Mouse (Mus musculus) limb, embryonic 12.5 days (tissue): ENCODE data around the gene Cdv3. TPM values are rescaled to one million over a fixed set of nuclear protein-coding genes. Genes with fewer than 3 reads are reported as not detected.
"Not testable (repeated sequence)": the region's sequence is repeated elsewhere in the genome, so short reads cannot be mapped to it uniquely, and the experiment has no call there.

Experiments used
- ATAC-seq: fragments of 200-750 bp; cut with Nextera tagmentation; 2 replicates; pipeline ENCODE4 v1.8.0; 2017; ENCODE audit warnings: low read depth, moderate TSS enrichment; ENCODE audit not compliant: insufficient number of reproducible peaks, insufficient read depth, low FRiP score, low TSS enrichment
- H3K27ac ChIP-seq: fragments of 300-500 bp; sonication (generic); 2 replicates; pipeline ENCODE4 v1.5.1; 2016; ENCODE audit warnings: mild to moderate bottlenecking, moderate library complexity
- H3K27me3 ChIP-seq: fragments of 300-500 bp; sonication (generic); 2 replicates; pipeline ENCODE4 v1.6.1; 2016; ENCODE audit warnings: mild to moderate bottlenecking, moderate library complexity
- H3K36me3 ChIP-seq: fragments of 300-500 bp; sonication (generic); 2 replicates; pipeline ENCODE4 v1.6.1; 2016; ENCODE audit warnings: mild to moderate bottlenecking, moderate library complexity
- H3K4me1 ChIP-seq: fragments of 300-500 bp; sonication (generic); replicated peaks from 2 replicates; pipeline ENCODE4 v1.6.1; 2016
- H3K4me2 ChIP-seq: fragments of 300-500 bp; sonication (generic); 2 replicates; pipeline ENCODE4 v1.6.1; 2016; ENCODE audit warnings: mild to moderate bottlenecking, moderate library complexity
- H3K4me3 ChIP-seq: fragments of 300-500 bp; sonication (generic); replicated peaks from 2 replicates; pipeline ENCODE4 v1.5.1; 2016; ENCODE audit warnings: mild to moderate bottlenecking
- H3K9ac ChIP-seq: fragments of 300-500 bp; sonication (generic); replicated peaks from 2 replicates; pipeline ENCODE4 v1.6.1; 2016; ENCODE audit warnings: mild to moderate bottlenecking, moderate library complexity
- H3K9me3 ChIP-seq: fragments of 300-500 bp; sonication (generic); 2 replicates; pipeline ENCODE4 v1.6.1; 2016; ENCODE audit warnings: mild to moderate bottlenecking, moderate library complexity
- WGBS: fragments of 180-500 bp; shearing (Covaris S2); methylation state at CpG from one replicate; pipeline ENCODE4 v1.1.7; 2016; 5-methylcytosine and 5-hydroxymethylcytosine counted together
- polyA plus RNA-seq: library from polyadenylated mRNA; unstranded; fragments of >200 nt; fragmentation: Nextera tagmentation; extraction: Ambion mirVana; gene quantifications from 2 replicates; pipeline ENCODE4 v1.2.1, GENCODE M21; 2016

The Cdv3 gene
- polyA plus RNA-seq, 1 experiment from 2014 or later, result 114 TPM

DNA sequence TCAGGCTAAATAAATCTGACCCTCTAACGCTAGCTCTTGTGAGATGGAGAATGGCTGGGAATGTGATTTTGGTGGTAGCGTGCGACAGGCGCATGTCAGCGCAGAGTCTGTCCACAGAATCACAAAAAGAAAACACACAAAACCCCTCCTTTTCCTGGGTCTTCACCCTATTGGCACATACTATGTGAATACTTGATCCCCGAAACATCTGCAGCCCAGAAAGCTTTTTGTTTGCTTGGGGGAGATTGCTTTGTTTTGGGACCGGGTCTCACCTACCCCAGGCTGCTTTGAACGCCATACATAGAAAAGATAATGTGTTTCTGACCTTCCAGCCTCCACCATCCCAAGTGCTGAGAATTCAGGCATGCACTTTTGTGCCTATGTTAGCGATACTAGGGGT, 716 bp upstream of the Cdv3 start:
- Histone ChIP-seq H3K36me3 (peaks cover 20% of the 10 kb centered on the region), H3K27ac (peak overlapping the region; percentile 64), H3K4me1 (peaks cover 23% of the 10 kb centered on the region), H3K9me3 (no peaks in the 10 kb centered on the region), H3K27me3 (no peaks in the 10 kb centered on the region), H3K4me3 (peak overlapping the region; percentile 92), H3K4me2 (peak overlapping the region; percentile 58), H3K9ac (no peak overlapping the region)
- no peak for ATAC-seq
- 62% methylated on average over 9 of the region's 9 CpGs for WGBS

DNA sequence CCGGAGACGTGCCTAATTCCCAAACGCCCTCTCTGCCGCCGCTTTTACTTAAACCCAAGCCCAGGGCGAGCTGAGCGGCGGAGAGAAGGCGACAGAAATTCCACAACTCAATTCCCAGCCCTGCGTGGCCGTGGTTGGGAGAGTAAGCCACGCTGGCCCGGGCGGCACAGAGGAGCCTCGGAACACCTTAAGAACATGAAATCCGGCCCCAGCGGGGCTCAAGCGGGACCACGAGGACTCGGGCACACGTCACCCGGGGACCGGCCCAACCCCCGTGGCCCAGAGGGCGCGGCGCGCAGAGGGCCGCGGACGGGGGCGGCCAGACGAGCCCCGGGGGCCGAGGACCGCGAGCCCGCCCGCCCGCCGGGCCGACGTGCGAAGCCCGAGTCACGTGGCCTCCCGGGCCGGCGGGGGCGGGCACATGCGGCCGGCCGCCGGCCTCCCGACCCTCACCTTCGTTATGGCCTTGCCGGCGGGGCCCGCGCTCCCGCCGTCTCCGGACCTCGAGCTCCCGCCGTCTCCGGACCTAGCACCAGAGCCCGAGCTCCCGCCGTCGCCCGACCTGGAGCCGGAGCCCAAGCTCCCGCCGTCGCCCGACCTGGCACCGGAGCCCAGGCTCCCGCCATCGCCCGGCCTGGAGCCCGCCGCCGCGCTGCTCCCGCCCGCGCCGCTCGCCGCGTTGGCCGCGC, 895 bp downstream of the Cdv3 start:
- peaks cover 23% of the 10 kb centered on the region for H3K4me1 ChIP-seq
- peak overlapping the region; percentile 92 for H3K4me3 ChIP-seq
- H3K27ac ChIP-seq, result peak overlapping the region; percentile 98
- no peaks in the 10 kb centered on the region for H3K27me3 ChIP-seq
- peaks cover 31% of the 10 kb centered on the region for H3K36me3 ChIP-seq
- H3K9me3 ChIP-seq, result no peaks in the 10 kb centered on the region
- whole genome bisulfite sequencing, result 2% methylated on average over 75 of the region's 94 CpGs
- H3K9ac ChIP-seq, result peak overlapping the region; percentile 95
- H3K4me2 ChIP-seq, result peak overlapping the region; percentile 71
- peak; percentile 8; the same call in 1 of the 2 replicates for ATAC-seq

DNA sequence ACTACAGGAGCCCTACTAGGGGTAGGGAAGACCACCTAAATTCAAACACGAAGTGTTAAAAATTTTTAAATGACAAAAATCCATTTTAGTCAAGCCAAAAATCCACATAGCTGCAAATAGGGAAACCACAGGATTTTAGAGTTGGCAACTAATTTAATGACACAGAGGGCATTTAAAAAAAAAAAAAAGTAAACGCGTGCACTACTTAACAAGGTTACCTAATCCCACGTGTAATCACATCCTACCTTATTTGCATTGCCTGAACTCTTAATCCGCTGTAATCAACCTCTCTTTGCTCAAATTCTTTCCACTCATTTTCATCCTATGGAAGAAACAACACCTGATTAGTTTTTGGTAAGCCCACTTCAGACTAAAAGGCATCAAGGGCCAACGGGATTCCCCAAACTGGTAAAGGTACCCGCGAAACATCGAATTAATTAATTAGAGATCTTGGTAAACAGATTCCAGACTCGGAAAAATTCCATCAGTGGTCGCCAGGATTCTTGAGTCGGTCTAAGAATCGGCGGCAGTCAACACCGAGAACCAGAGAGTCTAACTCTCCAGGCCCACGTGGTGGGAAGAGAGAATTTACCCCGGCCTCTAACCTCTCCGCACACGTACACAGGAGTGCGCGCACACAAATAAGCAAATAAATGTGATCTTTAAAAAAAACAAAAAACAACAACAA, 1.8 kb downstream of the Cdv3 start:
- peak overlapping the region; percentile 98; the same call in 1 of the 2 replicates for H3K27ac ChIP-seq
- H3K4me3 ChIP-seq, result peak overlapping the region; percentile 92
- WGBS, result 1% methylated on average over 21 of the region's 21 CpGs
- ATAC-seq, result no peak
- H3K36me3 ChIP-seq, result peaks cover 40% of the 10 kb centered on the region
- H3K4me1 ChIP-seq, result peaks cover 23% of the 10 kb centered on the region
- no peaks in the 10 kb centered on the region for H3K27me3 ChIP-seq
- H3K4me2 ChIP-seq, result peak overlapping the region; percentile 71
- no peaks in the 10 kb centered on the region for H3K9me3 ChIP-seq
- H3K9ac ChIP-seq, result peak overlapping the region; percentile 95

DNA sequence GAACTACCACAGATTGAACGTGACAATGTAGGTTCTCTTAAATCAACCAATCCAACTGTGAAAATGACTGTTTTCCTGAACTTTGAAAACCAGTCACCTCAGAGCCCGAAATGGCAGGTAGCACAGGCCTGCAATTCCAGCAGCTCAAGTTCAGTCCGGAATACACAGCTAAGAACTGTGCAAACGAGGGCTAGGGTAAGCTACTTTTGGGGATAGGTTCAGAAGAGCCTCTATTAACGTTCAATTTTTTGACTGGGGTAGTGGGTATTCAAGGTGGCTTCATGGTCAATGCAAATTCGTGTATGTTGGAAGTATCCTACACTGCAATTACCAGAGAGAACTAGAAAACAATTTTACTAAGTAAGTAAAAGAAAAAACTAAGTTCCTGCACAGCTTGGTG, 2.6 kb downstream of the Cdv3 start:
- peak overlapping the region; percentile 71 for H3K4me2 ChIP-seq
- peak overlapping the region; percentile 92 for H3K4me3 ChIP-seq
- WGBS, result 65% methylated on average over 6 of the region's 6 CpGs
- H3K27me3 ChIP-seq, result no peaks in the 10 kb centered on the region
- peaks cover 23% of the 10 kb centered on the region for H3K4me1 ChIP-seq
- no peaks in the 10 kb centered on the region for H3K9me3 ChIP-seq
- no peak overlapping the region for H3K9ac ChIP-seq
- no peak overlapping the region for H3K27ac ChIP-seq
- H3K36me3 ChIP-seq, result peaks cover 47% of the 10 kb centered on the region
- ATAC-seq, result no peak

DNA sequence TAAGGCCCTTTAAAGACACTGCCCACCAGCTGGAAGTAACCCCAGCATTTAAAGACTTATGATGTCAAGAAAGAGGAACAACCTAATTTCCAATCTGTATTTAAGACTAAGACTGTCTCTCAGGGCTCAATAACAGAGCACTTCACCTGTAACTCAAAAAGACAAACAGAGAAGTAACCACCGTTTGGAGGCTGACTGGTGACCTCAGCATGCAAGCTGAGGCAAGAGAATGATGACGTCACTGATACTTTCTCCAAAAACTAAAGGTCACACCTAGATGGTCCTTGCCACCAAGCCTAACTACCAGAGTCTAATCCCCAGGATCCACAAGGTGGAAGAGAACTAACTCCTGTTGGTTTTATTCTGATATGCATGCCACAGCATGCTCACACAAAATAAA, 5.0 kb downstream of the Cdv3 start:
- Histone ChIP-seq H3K9ac (no peak overlapping the region), H3K4me1 (peaks cover 13% of the 10 kb centered on the region), H3K4me3 (no peak overlapping the region), H3K27me3 (no peaks in the 10 kb centered on the region), H3K36me3 (peaks cover 64% of the 10 kb centered on the region), H3K27ac (no peak overlapping the region), H3K4me2 (no peak overlapping the region), H3K9me3 (no peaks in the 10 kb centered on the region)
- 78% methylated on average over 2 of the region's 2 CpGs for WGBS
- ATAC-seq, result no peak

DNA sequence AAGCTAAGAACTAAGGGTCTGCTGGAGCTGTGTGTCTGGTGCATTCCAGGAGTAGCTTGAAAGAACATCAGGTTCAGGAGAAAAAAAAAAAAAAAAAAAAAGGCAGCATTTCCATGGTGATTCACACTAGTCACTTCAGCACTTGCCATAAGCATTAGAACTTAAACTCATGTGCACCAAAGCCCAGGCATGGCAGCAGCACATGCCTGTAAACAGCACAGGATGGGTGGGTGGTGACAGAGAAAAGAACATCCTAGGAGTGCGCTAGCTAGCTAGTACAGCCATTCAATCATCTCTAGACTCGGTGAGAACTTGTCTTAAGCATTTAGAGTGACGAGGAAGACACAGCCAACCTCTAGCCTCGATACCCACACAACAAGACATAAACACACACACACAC, 7.1 kb downstream of the Cdv3 start:
- Histone ChIP-seq H3K4me2 (no peak overlapping the region), H3K4me1 (peaks cover 9% of the 10 kb centered on the region), H3K9ac (no peak overlapping the region), H3K4me3 (no peak overlapping the region), H3K9me3 (no peaks in the 10 kb centered on the region), H3K27ac (no peak overlapping the region), H3K27me3 (no peaks in the 10 kb centered on the region), H3K36me3 (peaks cover 72% of the 10 kb centered on the region)
- no peak for ATAC-seq
- WGBS, result 91% methylated on average over 4 of the region's 4 CpGs

DNA sequence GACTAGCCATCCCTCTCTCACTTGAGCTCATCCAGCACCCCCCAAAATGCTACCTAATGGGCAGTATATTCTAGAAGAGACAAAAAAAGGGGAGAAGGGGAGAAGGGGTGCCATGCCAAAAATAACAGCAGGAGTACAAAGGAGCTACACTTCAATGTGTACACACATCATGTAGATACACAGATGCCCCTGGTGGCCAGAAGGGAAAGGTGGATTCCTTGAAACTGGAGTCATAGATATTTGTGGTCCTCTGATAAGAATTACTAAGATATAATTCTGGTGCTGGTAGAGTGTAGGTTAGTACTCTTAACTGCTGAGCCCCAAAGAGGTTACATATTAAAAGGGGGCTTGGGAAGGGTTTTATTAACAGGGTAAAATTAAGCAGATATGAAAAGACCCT, 7.7 kb downstream of the Cdv3 start:
- ATAC-seq, result no peak
- Histone ChIP-seq H3K4me2 (no peak overlapping the region), H3K27me3 (no peaks in the 10 kb centered on the region), H3K27ac (no peak overlapping the region), H3K9me3 (no peaks in the 10 kb centered on the region), H3K4me3 (no peak overlapping the region), H3K36me3 (peaks cover 68% of the 10 kb centered on the region), H3K4me1 (0 out of 2 replicates have a peak, but pooled peaks cover 2% of the 10 kb centered on the region), H3K9ac (no peak overlapping the region)

DNA sequence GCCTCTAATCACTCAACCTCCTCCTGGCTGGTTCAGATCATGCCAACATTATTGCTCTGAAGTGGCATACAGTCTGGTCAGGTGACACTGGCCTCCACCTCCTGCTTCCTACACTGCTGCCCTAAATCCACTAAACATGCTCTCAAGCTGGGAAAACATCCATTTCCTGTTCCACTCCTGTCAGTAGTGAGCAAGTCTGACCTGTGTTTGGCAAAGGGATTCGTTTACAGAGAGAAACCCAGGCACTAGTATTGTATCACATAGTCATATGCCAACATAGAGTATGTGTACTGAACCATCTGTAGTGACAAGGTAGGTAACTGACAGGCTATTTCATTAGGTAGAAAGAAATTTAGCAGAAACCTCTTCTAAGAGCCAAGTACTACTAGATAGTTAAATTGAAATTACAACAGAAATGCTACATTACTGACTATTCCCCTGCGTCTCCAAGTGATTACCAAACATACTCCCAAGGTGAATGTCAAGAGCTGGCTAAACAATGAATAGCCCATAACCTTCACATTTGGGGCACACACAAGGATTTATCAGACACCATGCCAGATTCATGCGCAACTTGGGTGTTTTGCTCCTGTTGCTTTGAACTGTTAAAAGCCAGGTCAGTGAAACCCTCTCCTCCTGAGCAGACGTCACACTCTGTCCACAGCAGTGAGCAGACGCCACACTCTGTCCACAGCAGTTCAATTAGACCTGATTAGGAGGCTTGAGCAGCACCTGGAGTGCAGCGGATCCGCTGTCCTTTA, 12.0 kb downstream of the Cdv3 start:
- H3K4me3 ChIP-seq, ATAC-seq, H3K27ac ChIP-seq, H3K9ac ChIP-seq, H3K27me3 ChIP-seq, H3K9me3 ChIP-seq, H3K4me2 ChIP-seq, H3K4me1 ChIP-seq: not testable (repeated sequence)
- peaks cover 74% of the 10 kb centered on the region for H3K36me3 ChIP-seq
- WGBS, result 83% methylated on average over 7 of the region's 7 CpGs

DNA sequence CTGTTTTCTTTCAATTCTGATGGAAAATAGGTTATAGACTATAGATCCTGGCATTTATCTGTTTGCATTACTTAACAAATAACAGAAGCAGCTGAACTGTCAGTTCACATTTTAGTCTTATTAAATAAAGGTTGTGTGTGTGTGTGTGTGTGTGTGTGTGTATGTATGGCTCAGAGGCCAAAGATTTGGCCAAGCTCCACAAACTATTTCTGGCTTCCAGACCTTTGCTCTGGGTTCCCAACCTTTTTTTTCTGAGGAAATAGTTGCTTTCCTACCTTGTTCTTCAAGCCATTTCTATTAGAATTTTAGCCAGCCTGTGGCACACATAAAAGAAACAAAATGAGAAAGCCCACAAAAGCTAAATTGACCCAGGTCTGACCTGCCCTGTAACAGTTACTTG, 16.8 kb downstream of the Cdv3 start:
- no peak overlapping the region for H3K4me3 ChIP-seq
- no peak overlapping the region for H3K4me2 ChIP-seq
- H3K4me1 ChIP-seq, result no peaks in the 10 kb centered on the region
- no peaks in the 10 kb centered on the region for H3K27me3 ChIP-seq
- no peak overlapping the region for H3K27ac ChIP-seq
- ATAC-seq, result no peak
- H3K36me3 ChIP-seq, result peaks cover 84% of the 10 kb centered on the region
- no peaks in the 10 kb centered on the region for H3K9me3 ChIP-seq
- H3K9ac ChIP-seq, result no peak overlapping the region

DNA sequence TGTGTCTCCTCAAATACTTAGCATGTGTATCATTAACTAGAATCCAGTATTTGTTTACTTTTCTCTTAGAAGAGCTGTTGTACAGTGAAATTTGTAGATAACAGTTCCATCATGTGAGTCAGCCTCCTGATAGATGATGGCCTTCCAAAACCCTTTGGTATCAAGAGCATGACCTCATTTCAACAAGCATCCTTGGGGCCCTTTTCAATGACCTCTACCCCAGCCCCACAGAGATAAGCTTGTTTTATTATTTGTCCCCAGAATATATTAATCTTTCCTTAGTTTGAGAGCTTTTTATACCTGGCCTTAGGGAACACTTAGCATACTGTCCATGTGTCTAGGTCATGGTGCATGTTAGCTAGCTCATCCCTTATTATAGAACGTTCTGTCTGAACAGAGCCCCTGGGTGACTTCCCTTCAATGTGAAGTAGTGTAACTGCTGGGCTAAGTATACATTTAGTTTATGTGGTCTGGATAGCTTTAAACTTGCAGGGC, 17.6 kb downstream of the Cdv3 start:
- Histone ChIP-seq H3K36me3 (peaks cover 91% of the 10 kb centered on the region), H3K4me3 (no peak overlapping the region), H3K27me3 (no peaks in the 10 kb centered on the region), H3K9ac (no peak overlapping the region), H3K9me3 (no peaks in the 10 kb centered on the region), H3K4me1 (no peaks in the 10 kb centered on the region), H3K4me2 (no peak overlapping the region), H3K27ac (no peak overlapping the region)
- 87% methylated on average over 1 of the region's 1 CpGs for WGBS
- no peak for ATAC-seq

DNA sequence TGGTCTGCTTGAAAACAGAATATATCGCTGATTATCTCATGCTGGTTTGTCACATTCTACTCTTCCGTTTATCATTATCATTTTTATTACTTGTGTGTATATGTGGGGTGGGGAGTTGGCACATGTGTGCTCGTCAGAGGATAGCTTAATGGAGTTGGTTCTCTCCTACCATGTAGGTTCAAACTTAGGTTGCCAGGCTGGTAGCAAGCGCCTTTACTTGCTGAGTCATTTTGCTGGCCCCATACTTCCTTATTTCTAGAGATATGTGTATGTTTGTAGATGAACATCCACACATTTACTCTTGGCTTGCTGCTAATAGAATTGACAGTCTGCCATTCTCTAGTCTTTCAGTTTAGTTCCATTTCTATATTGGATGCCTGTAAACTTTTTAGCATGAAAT, 18.6 kb downstream of the Cdv3 start:
- Histone ChIP-seq H3K9me3 (no peaks in the 10 kb centered on the region), H3K4me1 (no peaks in the 10 kb centered on the region), H3K9ac (no peak overlapping the region), H3K4me3 (no peak overlapping the region), H3K36me3 (peaks cover 92% of the 10 kb centered on the region), H3K27me3 (no peaks in the 10 kb centered on the region), H3K27ac (no peak overlapping the region), H3K4me2 (no peak overlapping the region)
- 92% methylated on average over 4 of the region's 4 CpGs for WGBS
- ATAC-seq, result no peak
